Mouse (Mus musculus): ENCODE measurements around the gene Eef1akmt1.

The Eef1akmt1 gene

GRCm38 (mm10) chr14:57571155-57572133 lies at the start of gene Eef1akmt1:
Gene Eef1akmt1, minus strand, starts transcription at chr14:57571612.
- peak; percentile 95 to 97 for DNase-seq (ENCODE audit: low spot score in 2 of 2)

GRCm38 (mm10) chr14:57620598-57621236 lies 49.3 kb upstream of the Eef1akmt1 start:
- no peak for DNase-seq (ENCODE audit: low spot score in 2 of 2)

- no peak for DNase-seq (ENCODE audit: low spot score in 2 of 2)
Observed at GRCm38 (mm10) chr14:57619487-57619886, 48.1 kb upstream of the Eef1akmt1 start.

- DNase-seq (ENCODE audit: low spot score in 2 of 2), result no peak
Observed at GRCm38 (mm10) chr14:57617675-57618074, 46.3 kb upstream of the Eef1akmt1 start.

GRCm38 (mm10) chr14:57616339-57616965 lies 45.0 kb upstream of the Eef1akmt1 start:
- DNase-seq (ENCODE audit: low spot score in 2 of 2), result no peak

GRCm38 (mm10) chr14:57615828-57616227 lies 44.4 kb upstream of the Eef1akmt1 start:
- no peak for DNase-seq (ENCODE audit: low spot score in 2 of 2)

GRCm38 (mm10) chr14:57611034-57611433 lies 39.6 kb upstream of the Eef1akmt1 start:
- no peak for DNase-seq (ENCODE audit: low spot score in 2 of 2)

GRCm38 (mm10) chr14:57609816-57610329 lies 38.5 kb upstream of the Eef1akmt1 start:
- no peak for DNase-seq (ENCODE audit: low spot score in 2 of 2)

GRCm38 (mm10) chr14:57607500-57607899 lies 36.1 kb upstream of the Eef1akmt1 start:
- peak; percentile 60 to 64 for DNase-seq (ENCODE audit: low spot score in 2 of 2)

- no peak for DNase-seq (ENCODE audit: low spot score in 2 of 2)
Observed at GRCm38 (mm10) chr14:57606663-57607365, 35.4 kb upstream of the Eef1akmt1 start.

- no peak for DNase-seq (ENCODE audit: low spot score in 2 of 2)
Observed at GRCm38 (mm10) chr14:57593279-57593678, 21.9 kb upstream of the Eef1akmt1 start.

- no peak for DNase-seq (ENCODE audit: low spot score in 2 of 2)
Observed at GRCm38 (mm10) chr14:57591830-57592229, 20.4 kb upstream of the Eef1akmt1 start.

- DNase-seq (ENCODE audit: low spot score in 2 of 2), result no peak
Observed at GRCm38 (mm10) chr14:57576364-57577060, 5.1 kb upstream of the Eef1akmt1 start.

- DNase-seq (ENCODE audit: low spot score in 2 of 2), result no peak
Observed at GRCm38 (mm10) chr14:57574792-57575587, 3.6 kb upstream of the Eef1akmt1 start.

- DNase-seq (ENCODE audit: low spot score in 2 of 2), result no peak
Observed at GRCm38 (mm10) chr14:57565626-57566025, 5.8 kb downstream of the Eef1akmt1 start.

GRCm38 (mm10) chr14:57556922-57557321 lies 14.5 kb downstream of the Eef1akmt1 start:
- no peak for DNase-seq (ENCODE audit: low spot score in 2 of 2)

GRCm38 (mm10) chr14:57555471-57556070 lies 15.8 kb downstream of the Eef1akmt1 start:
- no peak for DNase-seq (ENCODE audit: low spot score in 2 of 2)

- no peak for DNase-seq (ENCODE audit: low spot score in 2 of 2)
Observed at GRCm38 (mm10) chr14:57554434-57554833, 17.0 kb downstream of the Eef1akmt1 start.

- DNase-seq (ENCODE audit: low spot score in 2 of 2), result no peak
Observed at GRCm38 (mm10) chr14:57552945-57553344, 18.5 kb downstream of the Eef1akmt1 start.

GRCm38 (mm10) chr14:57547062-57547461 lies 24.4 kb downstream of the Eef1akmt1 start:
- DNase-seq (ENCODE audit: low spot score in 2 of 2), result no peak
